Mouse (Mus musculus) MEL-GATA-1-ER (cell line): Measurements from ENCODE around the gene Ifit2.

Experiments
- DNase-seq: peaks from one replicate; pipeline ENCODE4 v3.0.0-alpha.2; 2012; ENCODE audit warnings: low read depth; ENCODE audit errors: extremely low read depth

Ifit2 gene

GRCm38 (mm10) chr19:34550534-34551223 lies at the start of gene Ifit2:
Ifit2 (plus strand) TSS chr19:34550694.
- DNase-seq, result peak; percentile 81

DNA sequence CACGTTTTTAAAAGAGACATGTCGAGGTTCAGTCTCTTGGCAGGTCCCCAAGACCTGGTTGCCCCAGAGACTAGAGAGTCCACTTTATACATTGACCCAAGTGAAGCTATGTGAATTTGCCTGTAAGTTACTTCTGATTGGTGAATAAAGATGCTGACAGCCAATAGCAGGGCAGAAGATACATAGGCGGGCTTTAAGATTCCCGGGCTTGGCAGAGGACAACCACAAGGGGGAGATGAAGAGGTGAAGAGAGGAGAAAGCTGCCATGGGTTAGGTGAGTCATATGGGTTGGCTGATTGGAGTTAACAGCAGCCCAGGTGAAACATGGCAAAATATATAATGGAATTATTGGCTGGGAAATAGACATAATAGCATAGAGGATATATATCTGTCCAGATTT lies 49.7 kb upstream of the Ifit2 start:
- peak; percentile 49 for DNase-seq

DNA sequence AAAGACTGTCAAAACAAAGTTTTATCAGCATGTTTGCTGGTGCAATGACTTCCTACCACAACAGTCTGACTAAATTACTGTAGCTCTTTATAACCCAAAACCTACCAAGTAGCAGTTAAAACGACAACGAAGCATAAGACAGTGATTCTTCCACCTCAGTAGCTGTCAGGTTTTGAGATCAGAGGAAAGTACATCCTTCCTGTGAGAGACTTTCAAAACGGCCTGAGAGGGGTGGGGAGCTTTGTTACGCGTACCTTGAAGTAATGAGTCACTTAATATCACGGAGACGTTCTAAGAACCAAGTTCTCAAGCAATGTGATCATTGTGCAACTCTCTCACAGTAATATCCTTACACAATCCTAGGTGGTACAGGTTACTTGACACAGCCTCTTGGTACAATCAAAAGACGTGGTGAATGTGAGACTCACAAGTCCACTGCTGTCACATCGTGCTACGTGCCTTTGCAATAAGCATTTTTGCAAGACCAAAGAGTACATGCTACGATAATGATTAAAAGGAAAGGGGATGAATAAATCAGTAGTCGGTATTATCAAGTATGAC lies 45.3 kb upstream of the Ifit2 start:
- DNase-seq, result no peak

- no peak for DNase-seq
Measured at GRCm38 (mm10) chr19:34510717-34511116, 39.8 kb upstream of the Ifit2 start.

- DNase-seq, result no peak
Measured at GRCm38 (mm10) chr19:34511528-34511927, 39.0 kb upstream of the Ifit2 start.

GRCm38 (mm10) chr19:34515681-34516080 lies 34.8 kb upstream of the Ifit2 start:
- peak; percentile 33 for DNase-seq

- DNase-seq, result no peak
Measured at GRCm38 (mm10) chr19:34516346-34516745, 34.1 kb upstream of the Ifit2 start.

DNA sequence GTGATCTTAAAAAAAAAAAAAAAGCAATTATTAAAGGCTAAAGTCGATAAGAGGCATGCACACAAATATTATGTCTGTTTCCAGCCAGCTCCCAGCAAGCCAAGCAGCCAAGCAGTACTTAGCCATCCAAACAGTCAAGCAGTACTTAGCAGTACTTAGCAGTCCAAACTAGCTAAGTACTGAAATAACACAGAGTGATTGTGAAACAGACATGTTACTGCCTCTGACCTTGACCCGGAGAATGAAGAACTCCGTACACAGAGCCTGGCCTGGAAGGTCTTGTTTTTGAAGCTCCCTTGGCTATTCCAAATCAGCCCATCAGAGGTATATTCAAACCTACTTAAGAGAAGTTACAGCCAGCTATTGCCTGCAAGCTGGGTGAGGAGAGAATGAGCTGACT lies 33.3 kb upstream of the Ifit2 start:
- DNase-seq, result no peak

DNA sequence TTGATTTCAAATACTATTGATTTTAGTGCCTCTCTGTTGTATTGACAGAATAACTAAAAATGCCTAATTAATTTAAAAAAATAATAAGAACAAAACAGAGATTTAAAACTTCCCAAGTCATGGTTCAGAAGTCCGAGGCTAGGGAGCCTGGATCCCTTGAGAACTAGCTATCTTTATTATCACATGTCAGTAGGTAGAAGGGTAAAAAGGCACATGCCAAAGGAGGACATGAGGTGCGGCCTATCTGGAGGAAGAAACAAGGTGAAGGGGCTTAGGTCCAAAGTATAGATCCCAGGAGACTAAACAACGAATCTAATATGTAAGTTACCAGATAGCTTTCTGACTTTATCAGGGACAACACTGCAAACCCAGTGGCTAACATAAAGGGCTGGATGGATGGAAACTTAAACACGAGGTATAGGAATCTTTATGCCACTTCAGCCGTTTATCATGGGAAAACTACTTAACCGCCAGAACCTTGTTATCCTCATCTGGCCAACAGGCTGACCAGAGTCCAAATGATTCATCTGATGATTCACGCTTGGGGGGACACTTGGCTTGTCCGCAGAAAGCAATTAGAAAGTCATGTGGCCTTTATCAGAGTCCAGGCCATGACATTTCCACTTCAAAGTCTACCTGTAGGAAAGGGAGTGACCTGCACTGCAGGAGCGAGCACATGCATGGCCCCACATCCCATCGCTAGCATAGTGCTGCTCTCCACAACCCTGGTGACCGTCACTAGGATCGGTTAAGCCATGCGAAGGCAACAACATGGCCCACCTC lies 32.5 kb upstream of the Ifit2 start:
- no peak for DNase-seq

- DNase-seq, result no peak
Measured at GRCm38 (mm10) chr19:34518786-34519185, 31.7 kb upstream of the Ifit2 start.

DNA sequence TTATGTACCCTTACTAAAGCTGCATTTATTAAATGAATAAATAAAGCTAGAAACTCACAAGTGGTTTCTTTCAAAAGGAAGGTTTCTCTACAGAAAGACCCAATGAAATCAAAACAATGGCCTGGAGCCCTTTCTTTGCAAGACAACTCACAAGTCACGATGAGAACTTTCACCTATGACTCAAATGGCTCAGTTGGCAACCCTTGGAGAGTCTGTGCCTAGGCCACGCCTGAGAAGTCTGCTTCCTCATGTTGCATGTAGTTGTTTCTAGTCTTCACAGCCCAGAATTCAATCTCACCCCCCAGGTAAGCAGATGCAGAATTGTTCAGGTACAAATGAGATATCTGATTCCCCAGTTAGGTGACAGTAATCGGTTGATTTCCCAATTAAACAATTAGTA lies 30.8 kb upstream of the Ifit2 start:
- no peak for DNase-seq

DNA sequence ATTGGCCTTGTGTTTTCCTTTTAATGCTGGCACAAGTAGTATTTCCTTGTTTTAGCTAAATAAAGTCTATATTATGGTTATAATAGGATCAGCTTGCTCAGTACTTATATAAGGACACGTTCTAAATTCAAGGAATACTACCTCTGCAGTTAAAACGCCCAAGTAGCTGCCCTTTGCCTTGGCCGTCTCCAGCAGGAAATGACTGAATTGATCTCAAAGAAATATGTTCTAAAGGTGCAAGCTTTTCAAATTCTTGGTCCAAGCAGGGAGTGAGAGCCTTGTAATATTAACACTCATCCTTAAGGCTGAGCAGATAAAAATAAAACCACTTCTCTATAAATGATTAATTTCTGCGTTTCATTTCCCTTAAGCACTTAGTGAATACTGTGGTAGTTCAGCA lies 30.4 kb upstream of the Ifit2 start:
- no peak for DNase-seq

GRCm38 (mm10) chr19:34521361-34521760 lies 29.1 kb upstream of the Ifit2 start:
- DNase-seq, result no peak

DNA sequence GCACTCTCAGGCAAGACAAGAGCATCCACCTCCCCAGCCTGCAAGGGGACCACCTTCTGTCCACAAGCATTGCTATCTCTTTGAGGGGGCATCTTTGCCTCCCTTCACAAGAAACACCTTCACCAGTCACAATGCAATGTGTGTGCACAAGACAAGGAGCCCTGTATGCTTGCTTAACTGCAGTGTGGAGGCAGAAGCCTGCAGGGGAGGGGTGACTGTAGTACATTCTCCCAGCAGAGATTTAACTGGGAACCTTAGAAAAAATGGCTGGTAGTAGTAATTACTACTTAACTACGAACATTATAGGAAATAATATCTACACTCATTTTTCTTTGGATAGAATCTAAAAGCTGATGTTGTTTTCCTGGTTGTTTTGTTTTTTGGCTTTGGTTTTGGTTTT lies 28.5 kb upstream of the Ifit2 start:
- no peak for DNase-seq

DNA sequence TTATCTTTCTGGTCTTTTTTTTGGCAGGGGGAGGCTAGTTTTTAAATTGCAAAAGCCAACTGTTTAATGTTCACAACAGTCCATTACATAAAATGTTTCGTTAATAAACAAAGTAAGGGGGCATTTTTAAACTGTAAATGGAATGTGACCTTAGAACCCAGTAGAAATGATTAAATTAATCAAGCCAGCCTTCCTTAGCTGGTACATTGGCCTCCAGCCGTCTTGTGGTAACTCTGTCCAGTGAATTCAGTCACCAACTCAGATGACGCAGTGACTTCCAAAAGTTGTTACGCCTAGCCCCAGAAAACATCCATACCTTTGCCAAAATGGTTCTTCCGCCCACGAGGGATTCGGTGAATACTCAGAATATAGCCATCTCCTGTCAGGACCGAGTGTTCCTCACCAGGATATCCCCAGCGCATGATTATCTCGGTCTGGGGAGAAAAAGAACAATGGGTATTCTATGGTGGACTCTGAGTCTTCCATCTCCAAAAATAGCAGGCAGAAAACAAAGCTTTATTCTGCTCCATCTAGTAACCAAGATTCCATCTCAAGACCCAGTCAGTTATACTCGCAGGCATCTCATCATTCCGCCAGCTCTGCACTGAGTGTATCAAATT lies 27.3 kb upstream of the Ifit2 start:
- DNase-seq, result no peak

DNA sequence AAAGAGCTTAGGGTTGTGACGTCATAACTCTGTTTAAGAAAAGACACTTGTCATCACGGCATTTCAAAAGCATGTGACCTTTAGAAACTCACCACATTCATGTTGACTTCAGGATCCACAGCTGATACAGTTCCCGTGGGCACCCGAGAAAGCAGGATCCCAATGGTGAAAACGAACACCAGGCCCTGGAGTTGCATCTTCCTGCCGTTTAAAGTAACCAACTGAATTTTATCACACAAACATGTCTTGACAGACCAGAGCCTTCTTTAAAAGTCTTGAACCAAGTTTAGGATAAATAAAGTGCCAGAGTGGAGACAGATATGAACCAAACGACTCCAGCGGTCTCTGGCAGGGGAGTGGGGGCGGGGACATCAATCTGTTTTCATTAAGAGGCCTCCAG lies 25.8 kb upstream of the Ifit2 start:
- DNase-seq, result no peak

DNA sequence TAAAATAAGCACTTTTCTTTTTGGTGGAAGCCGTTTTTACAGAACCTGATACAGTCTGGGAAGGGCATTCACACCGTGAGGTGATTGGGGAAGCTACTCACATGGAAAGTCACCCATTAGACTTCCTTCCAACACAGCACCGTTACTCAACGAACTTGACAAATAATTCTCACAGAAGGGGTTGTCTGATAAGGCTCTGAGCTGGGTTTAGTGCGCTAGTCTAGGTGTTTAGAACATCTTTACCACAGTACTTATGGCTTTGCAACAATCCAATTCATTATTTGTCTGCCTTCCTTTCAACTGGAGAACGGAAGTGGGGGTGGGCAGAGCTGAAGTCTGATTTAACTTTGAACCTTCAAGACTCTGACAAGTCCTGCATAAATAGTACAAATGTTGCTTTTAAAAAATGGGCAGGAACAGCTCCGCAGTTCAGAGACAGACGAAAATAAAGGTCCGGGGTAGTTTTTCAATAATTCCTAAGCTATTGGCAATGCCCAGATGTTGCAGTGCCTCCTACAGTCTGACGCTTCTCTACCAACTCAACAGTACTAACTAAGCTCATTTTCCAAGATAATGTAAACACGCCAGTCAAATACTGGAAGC lies 24.1 kb upstream of the Ifit2 start:
- peak; percentile 81 for DNase-seq

- DNase-seq, result peak; percentile 89
Measured at GRCm38 (mm10) chr19:34526941-34527682, 23.4 kb upstream of the Ifit2 start, which contains the start of gene Lipa. Lipa (minus strand) TSS chr19:34527474.

DNA sequence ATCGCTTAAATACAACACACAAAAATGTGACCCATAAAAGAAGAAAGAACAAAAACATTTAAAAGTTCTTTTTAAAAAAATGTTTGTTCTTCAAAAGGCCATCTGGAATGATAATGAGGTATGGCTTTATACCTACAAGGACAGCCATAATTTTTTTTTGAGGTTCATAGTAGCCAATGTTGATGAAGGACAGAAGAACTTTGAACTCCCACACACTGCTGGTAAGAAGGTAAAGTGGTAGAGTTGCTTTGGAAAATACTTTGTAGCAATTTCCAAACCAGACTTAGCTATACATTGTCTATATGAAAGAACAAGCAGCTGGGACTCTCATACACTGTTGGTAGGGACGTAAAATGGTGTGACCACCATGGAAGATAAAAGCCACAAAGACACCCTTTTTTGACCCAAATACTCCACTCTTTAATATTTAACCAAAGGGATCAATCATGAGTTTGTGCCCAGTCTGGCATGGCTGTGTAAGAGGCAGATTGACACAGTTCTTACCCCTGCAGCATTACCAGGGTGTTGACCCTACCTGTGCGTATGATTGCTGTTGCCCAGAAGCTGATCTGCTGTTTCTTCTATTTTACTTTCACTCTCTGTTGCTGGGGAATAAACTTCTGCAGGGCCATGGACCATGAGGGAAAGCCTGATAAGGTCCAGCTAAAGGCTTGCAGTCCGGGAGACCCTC lies 18.3 kb upstream of the Ifit2 start:
- no peak for DNase-seq

DNA sequence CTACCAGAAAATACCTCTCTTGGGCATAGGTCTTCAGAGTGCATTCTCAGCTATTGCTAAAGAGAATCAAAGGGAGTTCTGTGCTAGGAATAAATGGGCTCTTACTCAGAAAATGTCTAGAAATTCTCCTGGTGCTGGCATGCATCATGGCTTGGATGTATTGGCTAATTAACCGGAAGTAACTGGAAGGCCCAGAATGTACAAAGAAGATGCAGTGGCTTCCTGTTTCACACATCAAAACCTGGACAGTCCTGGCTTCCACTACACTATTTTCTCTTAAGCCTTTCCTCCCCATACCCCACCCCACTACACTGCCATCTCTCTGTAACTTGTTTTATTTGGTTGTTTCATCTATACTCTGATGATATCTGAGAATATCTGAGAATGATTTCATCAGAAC lies 11.1 kb upstream of the Ifit2 start:
- no peak for DNase-seq
